Mouse (Mus musculus) brain, adult 2 months (tissue): ENCODE measurements around the gene Slc11a2.
"Not testable (repeated sequence)": the region's sequence is repeated elsewhere in the genome, so short reads cannot be mapped to it uniquely, and the experiment has no call there.

Source experiments
- DNase-seq: peaks from one replicate; pipeline ENCODE4 v3.0.0; 2011; ENCODE audit warnings: low read depth, low spot score

Slc11a2 gene

DNA sequence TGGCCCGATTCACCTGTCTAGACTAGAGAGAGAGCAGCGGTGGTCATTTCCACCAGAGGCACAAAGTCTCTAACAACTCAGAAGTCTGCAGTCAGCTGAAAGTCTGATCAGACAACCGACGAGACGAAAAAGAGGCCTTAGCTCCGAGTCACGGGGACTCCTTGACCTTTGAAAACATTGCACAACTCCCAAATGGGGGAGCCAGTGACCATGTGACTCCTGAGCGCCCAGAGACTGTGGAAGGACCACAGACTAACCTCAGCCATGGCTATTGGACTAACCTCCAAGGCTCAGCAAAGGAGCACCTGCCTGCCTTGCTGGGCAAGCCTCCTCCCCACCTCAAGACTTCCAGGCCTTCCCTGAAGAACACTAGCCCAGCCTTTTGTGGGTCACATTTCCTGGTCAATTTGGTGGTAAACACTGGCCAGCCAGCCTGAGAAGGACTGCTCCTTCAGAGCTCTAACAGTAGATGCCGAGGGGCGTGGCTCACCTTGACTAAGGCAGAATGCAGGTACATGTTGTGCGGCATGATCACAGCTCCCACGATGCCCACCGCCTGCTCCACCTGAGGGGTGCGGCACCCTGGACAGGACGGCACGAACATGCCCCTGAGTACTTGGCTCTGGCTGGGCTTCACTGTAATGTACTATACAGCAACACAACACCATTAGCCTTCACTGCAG lies 21.4 kb downstream of the Slc11a2 start:
- no peak for DNase-seq

DNA sequence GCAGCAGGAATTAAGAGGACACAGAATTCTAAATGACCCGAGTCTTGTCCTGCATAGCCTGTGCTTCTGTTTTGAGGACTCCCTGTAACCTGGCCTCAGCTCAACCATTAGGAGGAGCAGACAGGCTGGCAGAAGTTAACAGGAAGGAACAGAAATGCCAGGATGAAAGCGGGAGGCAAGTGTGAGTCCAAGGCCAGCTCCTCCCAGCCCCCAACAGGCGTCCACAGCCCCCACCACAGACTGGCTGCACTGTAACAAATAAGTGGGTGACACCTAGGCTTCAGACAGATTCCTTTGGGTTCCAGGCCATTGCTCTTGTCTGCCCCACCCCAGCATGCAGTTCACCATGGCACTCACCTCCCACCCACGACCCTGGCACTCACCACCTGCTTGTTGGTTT lies 22.1 kb downstream of the Slc11a2 start:
- no peak for DNase-seq

DNA sequence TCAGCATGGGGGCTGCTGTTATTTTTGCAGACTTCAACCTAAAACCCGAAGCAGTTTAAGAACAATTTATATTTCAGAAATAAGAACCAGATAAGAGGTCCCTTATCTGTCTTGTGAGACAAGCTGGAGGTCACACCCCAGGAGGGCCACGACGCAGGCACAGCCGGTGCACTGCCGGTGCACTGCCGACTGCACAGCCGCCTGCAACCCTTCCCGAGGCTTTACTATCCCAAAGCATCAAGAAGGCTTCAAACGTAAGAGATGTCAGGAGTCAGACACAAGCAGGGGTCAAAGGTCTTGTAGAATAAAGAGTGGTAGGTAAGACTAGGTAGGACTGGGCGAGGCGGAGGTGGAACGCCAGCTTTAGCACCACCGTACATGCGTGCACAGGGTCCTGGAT lies 22.5 kb downstream of the Slc11a2 start:
- no peak for DNase-seq

DNA sequence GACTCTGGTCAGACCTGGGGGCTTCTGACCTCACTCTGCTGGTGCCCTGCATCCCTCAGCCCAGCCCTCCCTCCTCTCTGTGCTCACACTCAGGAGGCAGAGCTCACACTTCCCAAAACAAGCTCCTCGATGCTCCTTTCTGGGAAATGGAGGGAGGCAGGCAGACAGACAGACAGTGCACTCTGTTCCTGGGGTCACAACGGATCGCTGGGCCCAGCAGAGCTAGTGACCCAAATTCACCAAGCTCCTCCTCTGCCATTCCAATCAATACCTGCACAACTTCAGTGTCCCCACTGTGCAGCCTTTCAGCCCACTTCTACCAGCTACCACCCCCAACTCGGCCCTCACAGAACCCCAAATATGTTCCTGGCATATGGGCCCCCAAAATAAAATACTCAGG lies 23.1 kb downstream of the Slc11a2 start:
- DNase-seq: no peak

DNA sequence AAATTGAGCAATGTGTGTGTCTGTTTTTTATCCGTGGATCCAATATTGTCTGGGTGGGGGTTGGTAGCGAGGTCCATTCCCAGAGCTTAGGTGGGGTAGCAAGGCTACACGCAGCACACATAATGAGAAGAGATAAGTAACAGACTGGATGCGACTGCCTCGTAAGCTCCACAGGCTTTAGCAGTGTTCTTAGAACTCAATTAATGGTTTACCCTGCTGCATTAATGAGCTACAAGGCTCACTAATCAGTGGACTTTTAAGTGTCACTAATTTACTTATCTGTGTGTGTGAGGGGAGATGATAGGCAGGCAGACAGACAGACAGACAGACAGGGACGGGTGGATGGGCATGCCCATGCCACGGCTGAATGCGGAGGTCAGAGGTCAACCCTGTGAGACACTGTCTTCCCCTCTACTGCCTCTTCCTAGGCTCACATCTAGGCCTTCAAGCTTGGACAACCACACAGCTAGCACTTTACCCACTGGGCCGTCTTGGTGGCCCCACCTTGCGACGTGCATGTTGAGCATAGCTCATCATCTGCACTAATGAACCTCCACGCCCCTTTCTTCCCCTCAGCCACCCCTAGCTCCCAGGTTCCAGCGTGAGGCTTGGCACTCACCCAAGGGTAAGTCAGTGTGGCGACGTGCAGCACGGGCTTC lies 24.2 kb downstream of the Slc11a2 start:
- no peak for DNase-seq

DNA sequence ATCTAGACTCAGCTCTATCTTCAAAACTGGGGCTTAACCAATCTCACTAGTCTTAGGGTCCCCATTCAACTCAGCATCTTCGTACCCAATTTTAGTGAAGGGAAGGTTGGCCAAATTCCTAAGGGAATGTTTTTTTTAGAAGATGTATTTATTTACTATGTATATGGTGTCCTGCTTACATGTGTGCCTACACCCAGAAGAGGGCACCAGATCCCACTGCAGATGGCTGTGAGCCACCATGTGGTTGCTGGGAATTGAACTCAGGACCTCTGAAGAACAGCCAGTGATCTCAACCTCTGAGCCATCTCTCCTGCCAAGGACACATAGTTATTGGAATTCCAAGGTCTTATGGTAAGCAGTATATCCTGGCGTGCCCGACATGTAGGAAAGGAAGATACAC lies 29.3 kb downstream of the Slc11a2 start:
- no peak for DNase-seq

DNA sequence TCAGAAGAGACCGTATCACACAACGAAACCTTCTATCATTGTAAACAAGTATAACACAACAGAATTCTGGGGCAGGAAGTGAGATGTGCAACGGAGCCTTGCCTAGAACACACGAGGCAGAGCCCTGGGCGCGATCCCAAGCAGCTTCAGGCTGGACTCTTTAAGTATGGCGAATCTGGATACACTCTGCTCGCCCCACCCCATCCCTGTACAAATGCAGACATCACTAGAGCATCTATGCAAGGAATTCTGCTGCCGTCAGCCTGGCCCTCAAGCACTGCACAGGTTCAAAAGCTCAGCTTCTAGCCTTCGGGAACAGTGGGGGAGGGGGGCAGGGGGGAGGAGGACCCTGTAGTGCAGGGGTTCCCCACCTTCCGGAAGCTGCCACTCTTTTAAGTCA lies 31.9 kb downstream of the Slc11a2 start:
- no peak for DNase-seq

DNA sequence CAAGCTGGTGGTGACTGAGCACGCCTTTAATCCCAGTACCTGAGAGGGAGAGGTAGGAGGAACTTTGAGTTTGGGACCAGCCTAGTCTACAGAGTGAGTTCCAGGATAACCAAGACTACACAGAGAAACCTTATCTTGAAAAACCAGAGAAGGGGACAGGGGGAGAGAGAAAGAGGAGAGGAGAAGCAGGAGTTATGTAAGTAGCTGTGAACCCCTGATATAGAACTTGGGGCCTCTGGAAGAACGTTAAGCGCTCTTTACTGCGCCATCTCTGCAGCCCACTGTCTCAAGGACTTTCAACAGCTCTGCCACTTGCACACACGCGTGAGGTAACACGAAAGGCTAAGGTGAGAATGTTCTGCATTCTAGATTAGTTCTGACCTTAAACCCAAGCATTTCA lies 33.3 kb downstream of the Slc11a2 start:
- no peak for DNase-seq

DNA sequence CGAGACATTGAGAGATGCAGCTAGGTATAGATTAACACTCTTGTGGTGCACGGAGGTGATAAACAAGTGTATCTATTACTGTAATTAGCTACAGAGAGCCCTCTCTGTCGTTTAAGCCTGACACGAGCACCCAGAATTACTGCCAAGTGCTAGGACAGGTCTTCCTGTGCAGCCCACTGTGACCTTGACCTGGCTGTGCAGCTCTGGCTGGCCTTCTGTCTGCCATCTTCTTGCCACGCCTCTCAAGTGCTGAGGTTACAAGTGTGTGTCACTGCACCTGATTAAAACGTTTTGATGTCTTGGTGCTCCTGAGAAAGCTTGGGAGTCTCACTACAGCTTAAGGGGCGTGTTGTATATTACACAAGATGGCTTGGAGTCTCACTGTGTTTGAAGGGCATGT lies 33.8 kb downstream of the Slc11a2 start:
- no peak for DNase-seq

DNA sequence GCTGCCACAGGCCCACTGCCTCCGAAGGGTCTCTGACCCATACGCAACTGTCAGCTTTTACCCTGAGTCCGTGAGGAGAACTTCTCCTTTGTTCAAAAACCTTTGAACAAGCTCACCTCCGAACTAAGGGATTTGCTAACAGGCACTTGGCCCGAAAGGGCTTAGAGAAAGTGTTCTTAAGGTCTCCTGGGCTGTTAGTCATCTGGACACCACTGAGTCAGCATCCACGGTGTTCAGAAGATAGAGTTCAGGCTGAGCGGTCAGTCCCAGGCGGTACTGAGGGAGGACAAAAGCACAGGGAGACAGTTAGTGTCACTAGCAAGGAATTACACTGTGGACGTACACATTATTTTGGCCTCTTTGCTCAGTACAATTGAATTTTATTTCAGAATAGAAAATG lies 36.0 kb downstream of the Slc11a2 start:
- DNase-seq: no peak

DNA sequence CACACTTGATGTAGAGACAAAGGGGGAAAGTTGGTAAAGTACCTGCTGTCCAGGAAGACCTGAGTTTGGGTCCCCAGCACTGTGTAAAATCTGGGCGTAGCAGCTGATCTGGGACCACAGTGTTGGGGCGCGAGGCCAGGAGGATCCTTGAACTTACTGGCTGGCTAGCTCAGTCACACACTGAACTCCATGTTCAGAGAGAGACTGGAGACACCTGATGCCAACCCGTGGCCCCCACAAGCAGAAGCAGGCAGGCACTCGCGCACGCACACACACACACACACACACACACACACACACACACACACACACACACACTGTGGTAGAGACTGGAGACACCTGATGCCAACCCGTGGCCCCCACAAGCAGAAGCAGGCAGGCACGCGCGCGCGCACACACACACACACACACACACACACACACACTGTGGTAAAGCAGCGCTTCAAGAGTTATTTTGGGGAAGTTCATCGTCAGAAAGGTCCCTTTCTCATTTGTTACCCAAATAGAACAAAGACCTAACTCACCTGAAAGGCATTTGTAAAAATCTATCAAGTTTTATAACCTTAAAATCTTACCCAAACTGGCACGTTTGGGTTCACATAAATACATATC lies 36.5 kb downstream of the Slc11a2 start:
- DNase-seq: no peak

DNA sequence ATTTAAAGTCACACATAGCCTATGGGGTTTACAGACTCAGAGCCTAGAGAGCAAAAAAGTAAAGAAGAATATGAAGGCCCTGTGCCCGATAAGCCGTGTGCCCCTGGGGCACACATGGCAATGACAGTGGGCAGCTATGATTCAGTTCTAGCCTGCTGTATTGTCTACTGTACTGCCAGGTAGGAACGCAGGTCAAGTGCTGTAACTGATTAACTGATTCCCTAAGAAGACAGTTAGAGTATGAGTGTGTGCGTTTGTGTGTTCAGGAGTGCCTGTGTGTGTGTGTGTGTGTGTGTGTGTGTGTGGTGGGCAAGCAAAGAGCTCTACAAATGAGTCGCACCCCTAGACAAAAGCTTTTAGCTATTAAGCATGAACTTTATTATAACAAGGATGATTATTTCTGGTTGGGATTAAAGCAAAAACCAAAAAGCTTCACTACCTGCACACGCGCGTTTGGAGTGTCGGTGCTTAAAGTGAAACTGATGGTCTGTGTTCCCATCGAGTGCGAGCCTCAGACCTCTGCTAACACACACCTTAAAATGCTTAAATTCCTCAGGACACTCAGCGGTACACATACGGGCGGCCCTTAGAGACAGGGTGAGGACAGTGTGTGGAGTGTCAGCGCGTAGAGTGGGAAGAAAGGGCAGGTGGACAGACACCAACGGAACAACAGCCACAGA lies 37.2 kb downstream of the Slc11a2 start:
- DNase-seq: no peak

DNA sequence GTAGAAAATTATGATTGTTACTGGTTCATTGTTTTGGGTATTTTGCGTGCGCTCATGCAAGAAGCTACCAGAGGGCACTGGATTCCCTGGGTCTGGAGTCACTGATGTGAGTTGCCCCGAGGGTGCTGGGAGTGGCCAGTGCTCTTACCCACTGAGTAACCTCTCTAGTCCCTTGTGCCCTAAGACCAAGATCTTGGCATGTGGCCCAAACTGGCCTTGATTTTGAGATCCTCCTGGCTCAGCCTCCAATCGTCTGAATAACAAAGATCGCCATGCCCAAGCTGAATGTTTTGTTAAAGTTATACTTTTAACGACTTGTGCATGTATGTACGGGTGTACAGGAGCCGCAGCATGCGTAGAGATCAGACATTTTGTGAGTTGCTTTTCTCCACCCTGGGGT lies 39.2 kb downstream of the Slc11a2 start:
- no peak for DNase-seq

DNA sequence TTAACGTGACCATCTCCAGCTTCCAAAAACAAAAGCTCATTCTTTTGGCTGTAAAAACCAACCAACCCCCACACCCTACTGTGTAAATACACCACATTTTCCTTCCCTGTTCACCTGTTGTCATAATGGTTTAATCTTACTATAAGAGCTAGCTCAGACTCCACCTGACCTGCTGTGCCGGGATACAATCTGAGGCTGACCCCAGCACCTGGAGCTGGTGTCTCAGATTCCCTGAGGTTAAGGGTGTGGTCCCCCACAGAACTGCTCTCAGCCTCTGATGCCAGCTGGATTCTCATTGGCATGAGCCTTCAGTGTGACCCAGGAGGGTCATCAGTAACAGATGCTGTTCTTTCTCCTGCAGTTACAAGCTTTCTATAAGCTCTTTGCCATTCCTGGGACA lies 44.8 kb downstream of the Slc11a2 start:
- no peak for DNase-seq

DNA sequence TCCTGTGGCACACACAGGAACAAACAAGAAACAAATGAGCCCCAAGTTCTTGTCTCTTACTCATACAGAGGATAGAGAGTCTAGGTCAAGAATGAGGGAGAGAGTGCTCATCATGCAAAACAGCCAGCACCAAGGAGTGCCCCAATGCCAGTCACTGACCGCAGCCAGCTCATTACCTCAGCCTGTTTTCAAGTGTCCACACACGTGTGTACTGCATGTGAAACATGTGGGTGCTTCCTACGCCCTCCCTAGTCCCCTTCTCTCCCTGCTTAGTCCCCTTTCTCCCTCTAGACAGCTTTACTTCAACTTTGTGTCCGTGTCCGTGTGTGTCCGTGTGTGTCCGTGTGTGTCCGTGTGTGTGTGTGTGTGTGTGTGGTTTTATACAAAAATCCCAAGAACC lies 45.2 kb downstream of the Slc11a2 start:
- DNase-seq: no peak

DNA sequence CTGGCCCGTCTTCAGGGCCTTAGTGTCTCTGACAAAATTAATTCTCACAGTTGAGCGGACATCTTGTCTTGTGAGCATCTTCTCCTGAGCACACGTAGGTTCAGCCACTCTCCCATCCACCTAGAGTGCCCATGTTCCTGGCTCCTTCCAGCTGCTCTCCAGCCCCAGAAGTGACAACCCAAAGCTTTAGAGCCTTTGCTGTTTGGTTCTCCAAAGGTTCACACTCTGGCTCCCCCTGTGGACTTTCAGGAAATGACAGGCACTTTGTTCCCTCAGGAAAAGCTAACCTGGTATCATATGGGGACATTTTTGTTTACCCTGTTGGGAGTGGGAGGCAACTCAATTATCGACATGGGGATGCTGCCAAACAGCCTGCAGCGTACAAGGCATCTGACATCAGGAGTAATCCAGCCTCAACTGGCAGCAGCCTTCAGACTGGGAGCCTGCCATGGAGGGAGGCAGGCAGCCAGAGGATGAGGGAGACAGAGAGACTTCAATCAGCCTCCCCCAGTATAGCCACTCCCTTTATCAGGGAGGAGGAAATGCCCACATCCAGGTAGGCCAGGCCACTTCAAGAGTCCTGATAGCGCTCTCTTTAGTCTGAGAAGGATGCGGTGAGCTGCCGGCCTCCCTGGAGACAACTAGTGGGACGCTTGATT lies 46.9 kb downstream of the Slc11a2 start:
- DNase-seq: not testable (repeated sequence)

DNA sequence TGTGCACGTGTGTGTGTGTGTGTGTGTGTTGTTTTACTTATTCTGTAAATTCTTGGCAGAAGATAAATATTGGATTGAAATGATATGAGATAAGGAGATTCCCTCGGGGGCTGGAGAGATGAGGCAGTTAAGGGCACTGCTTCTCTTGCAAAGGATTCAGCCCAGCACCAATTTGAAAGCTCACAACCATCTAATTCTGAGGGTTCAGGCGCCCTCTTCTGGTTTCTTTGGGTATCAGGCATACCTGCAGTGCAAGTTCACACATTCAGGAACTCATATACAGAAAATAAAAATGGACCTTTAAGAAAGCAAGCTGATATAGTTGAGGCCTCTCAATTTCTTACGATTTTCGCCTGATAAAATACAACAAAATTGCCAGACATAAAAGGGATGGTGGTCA lies 49.8 kb downstream of the Slc11a2 start:
- peak; percentile 85 for DNase-seq

DNA sequence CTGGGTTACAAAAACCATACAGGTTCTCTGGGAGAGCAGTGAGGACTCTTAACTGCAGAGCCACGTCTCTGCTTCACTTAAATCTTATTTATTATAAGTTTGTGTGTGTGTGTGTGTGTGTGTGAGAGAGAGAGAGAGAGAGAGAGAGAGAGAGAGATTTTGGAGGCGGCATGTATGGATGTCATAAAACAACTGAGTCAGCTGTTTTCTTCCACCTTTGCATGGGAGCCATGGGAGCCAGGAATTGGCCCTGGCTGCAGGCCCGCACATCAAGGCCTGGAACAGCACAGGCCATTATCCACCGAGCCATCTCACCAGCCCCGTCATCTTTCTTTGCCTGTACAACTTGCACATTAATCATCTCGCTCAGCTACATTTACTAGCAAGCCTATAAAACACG lies 57.8 kb downstream of the Slc11a2 start:
- DNase-seq: no peak

DNA sequence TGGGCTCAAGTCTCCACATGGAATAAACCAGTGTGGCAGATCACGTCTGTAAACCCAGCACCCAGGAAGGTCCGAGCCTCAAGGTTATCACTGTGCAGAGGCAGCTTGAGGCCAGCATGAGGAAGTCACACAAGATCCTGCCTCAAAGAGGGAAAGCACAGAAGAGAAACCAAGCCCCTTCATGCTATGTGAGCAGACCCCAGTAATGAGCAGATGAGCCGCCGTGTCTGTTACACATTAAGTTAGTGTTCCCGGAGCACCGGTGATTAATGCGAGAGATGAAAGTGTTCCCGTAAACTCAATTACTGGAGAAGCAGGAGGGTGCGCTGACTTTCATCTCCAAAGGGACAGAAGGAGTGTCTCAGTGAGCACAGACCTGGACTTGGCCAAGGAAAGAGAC lies 58.9 kb downstream of the Slc11a2 start:
- DNase-seq: not testable (repeated sequence)

DNA sequence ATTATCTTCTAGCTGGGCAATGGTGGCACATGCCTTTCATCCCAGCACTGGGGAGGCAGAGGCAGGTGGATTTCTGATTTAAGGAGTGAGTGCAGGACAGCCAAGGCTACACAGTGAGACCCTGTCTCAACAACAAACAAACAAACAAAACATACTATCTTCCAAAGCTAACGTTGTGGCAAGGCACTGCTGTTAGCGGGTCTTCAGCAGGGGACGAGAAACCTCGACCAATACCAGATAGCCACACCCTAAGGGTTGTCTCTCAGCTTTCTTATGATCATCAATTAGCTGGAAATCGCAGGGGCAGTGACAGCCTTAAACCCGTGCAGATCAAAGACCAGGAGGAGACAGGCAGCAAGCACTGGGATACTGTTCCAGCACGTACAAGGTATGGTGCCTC lies 60.6 kb downstream of the Slc11a2 start, which contains the start of gene Higd1c:
TSS of gene Higd1c (plus strand) at position 301 of the 400 bp plus-strand sequence.
- DNase-seq: no peak

DNA sequence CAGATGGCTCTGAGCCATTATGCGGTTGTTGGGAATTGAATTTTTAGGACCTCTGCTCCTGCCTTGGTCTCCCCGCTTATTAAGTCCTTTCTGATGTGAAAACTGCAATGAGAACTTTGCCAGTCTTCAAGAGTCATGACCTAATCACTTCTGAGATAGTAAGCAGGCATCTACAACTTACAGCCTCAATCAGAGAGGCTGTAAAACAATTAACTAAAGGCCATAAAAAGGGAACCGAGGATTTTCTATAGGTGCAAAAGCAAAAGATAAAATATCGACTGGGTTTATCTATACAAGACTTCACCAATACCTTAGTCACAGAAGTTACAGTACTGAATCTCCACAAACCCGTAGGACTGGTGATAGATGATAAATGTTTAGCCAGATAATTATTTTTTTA lies 69.0 kb downstream of the Slc11a2 start:
- DNase-seq: no peak

DNA sequence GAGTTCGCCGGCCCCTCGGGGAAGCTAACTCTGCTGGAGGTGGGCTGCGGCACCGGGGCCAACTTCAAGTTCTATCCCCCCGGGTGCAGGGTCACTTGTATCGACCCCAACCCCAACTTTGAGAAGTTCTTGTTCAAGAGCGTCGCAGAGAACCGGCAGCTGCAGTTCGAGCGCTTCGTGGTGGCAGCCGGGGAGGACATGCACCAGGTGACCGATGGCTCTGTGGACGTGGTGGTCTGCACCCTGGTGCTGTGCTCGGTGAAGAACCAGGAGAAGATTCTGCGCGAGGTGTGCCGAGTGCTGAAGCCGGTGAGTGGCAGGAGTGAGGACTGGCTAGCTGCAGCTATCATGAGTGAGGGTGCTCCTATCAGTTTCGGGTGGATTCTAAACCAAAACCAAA lies 71.5 kb downstream of the Slc11a2 start:
- not testable (repeated sequence) for DNase-seq
